Mouse (Mus musculus): ENCODE data around the gene Nfib. TPM values are rescaled to one million over a fixed set of nuclear protein-coding genes. Genes with fewer than 3 reads are reported as not detected.

The Nfib gene
- polyA plus RNA-seq, 1 experiment from 2014 or later: 60.1 TPM

GRCm38 (mm10) chr4:82443003-82443402 lies 262.5 kb downstream of the Nfib start:
- Histone ChIP-seq H3K9me3 (replicated peaks; ENCODE audit: control insufficient read depth, low read length) (no peaks in the 10 kb centered on the region), H3K36me3 (ENCODE audit: control insufficient read depth, insufficient read depth, low read length) (no peaks in the 10 kb centered on the region), H3K4me3 (replicated peaks; ENCODE audit: low read length) (no peak overlapping the region), H3K27ac (ENCODE audit: low read length) (0 out of 2 replicates have a peak overlapping the region, but pooled peaks have one; percentile 0), H3K9ac (ENCODE audit: low read length) (0 out of 2 replicates have a peak overlapping the region, but pooled peaks have one; percentile 4), H3K27me3 (ENCODE audit: control insufficient read depth, insufficient read depth, low read length) (no peaks in the 10 kb centered on the region), H3K4me2 (ENCODE audit: low read depth, low read length) (no peak overlapping the region), H3K4me1 (ENCODE audit: control insufficient read depth, insufficient read depth, low read length) (peaks cover 66% of the 10 kb centered on the region)
- ATAC-seq (ENCODE audit: insufficient read depth, low FRiP score): no peak
- WGBS: 52% methylated on average over 5 of the region's 5 CpGs

GRCm38 (mm10) chr4:82440606-82441005 lies 264.9 kb downstream of the Nfib start:
- ATAC-seq (ENCODE audit: insufficient read depth, low FRiP score): no peak
- WGBS: 57% methylated on average over 2 of the region's 2 CpGs
- Histone ChIP-seq H3K27me3 (ENCODE audit: control insufficient read depth, insufficient read depth, low read length) (no peaks in the 10 kb centered on the region), H3K36me3 (ENCODE audit: control insufficient read depth, insufficient read depth, low read length) (no peaks in the 10 kb centered on the region), H3K27ac (ENCODE audit: low read length) (no peak overlapping the region), H3K4me3 (replicated peaks; ENCODE audit: low read length) (no peak overlapping the region), H3K4me2 (ENCODE audit: low read depth, low read length) (no peak overlapping the region), H3K4me1 (ENCODE audit: control insufficient read depth, insufficient read depth, low read length) (peaks cover 66% of the 10 kb centered on the region), H3K9me3 (replicated peaks; ENCODE audit: control insufficient read depth, low read length) (no peaks in the 10 kb centered on the region), H3K9ac (ENCODE audit: low read length) (no peak overlapping the region)

GRCm38 (mm10) chr4:82439813-82440212 lies 265.7 kb downstream of the Nfib start:
- Histone ChIP-seq H3K4me1 (ENCODE audit: control insufficient read depth, insufficient read depth, low read length) (peaks cover 68% of the 10 kb centered on the region), H3K4me2 (ENCODE audit: low read depth, low read length) (no peak overlapping the region), H3K27ac (ENCODE audit: low read length) (peak overlapping the region; percentile 41; the same call in 1 of the 2 replicates), H3K9me3 (replicated peaks; ENCODE audit: control insufficient read depth, low read length) (no peaks in the 10 kb centered on the region), H3K9ac (ENCODE audit: low read length) (no peak overlapping the region), H3K27me3 (ENCODE audit: control insufficient read depth, insufficient read depth, low read length) (no peaks in the 10 kb centered on the region), H3K4me3 (replicated peaks; ENCODE audit: low read length) (no peak overlapping the region), H3K36me3 (ENCODE audit: control insufficient read depth, insufficient read depth, low read length) (no peaks in the 10 kb centered on the region)
- no peak for ATAC-seq (ENCODE audit: insufficient read depth, low FRiP score)
- WGBS: 34% methylated on average over 8 of the region's 8 CpGs

GRCm38 (mm10) chr4:82438631-82439030 lies 266.9 kb downstream of the Nfib start:
- no peaks in the 10 kb centered on the region for H3K9me3 ChIP-seq (replicated peaks; ENCODE audit: control insufficient read depth, low read length)
- H3K4me3 ChIP-seq (replicated peaks; ENCODE audit: low read length): no peak overlapping the region
- H3K27ac ChIP-seq (ENCODE audit: low read length): 0 out of 2 replicates have a peak overlapping the region, but pooled peaks have one; percentile 69
- H3K36me3 ChIP-seq (ENCODE audit: control insufficient read depth, insufficient read depth, low read length): no peaks in the 10 kb centered on the region
- H3K4me1 ChIP-seq (ENCODE audit: control insufficient read depth, insufficient read depth, low read length): peaks cover 68% of the 10 kb centered on the region
- H3K27me3 ChIP-seq (ENCODE audit: control insufficient read depth, insufficient read depth, low read length): no peaks in the 10 kb centered on the region
- H3K4me2 ChIP-seq (ENCODE audit: low read depth, low read length): no peak overlapping the region
- ATAC-seq (ENCODE audit: insufficient read depth, low FRiP score): no peak
- H3K9ac ChIP-seq (ENCODE audit: low read length): no peak overlapping the region
- 87% methylated on average over 5 of the region's 5 CpGs for WGBS

- no peak overlapping the region for H3K4me3 ChIP-seq (replicated peaks; ENCODE audit: low read length)
- H3K27ac ChIP-seq (ENCODE audit: low read length): peak overlapping the region; percentile 69
- no peak for ATAC-seq (ENCODE audit: insufficient read depth, low FRiP score)
- peaks cover 62% of the 10 kb centered on the region for H3K4me1 ChIP-seq (ENCODE audit: control insufficient read depth, insufficient read depth, low read length)
- no peaks in the 10 kb centered on the region for H3K36me3 ChIP-seq (ENCODE audit: control insufficient read depth, insufficient read depth, low read length)
- WGBS: 53% methylated on average over 12 of the region's 12 CpGs
- peak overlapping the region; percentile 15; the same call in 1 of the 2 replicates for H3K4me2 ChIP-seq (ENCODE audit: low read depth, low read length)
- H3K27me3 ChIP-seq (ENCODE audit: control insufficient read depth, insufficient read depth, low read length): no peaks in the 10 kb centered on the region
- H3K9ac ChIP-seq (ENCODE audit: low read length): no peak overlapping the region
- H3K9me3 ChIP-seq (replicated peaks; ENCODE audit: control insufficient read depth, low read length): no peaks in the 10 kb centered on the region
Observed at GRCm38 (mm10) chr4:82437533-82438318, 267.8 kb downstream of the Nfib start.

- H3K4me3 ChIP-seq (replicated peaks; ENCODE audit: low read length): no peak overlapping the region
- H3K4me1 ChIP-seq (ENCODE audit: control insufficient read depth, insufficient read depth, low read length): peaks cover 58% of the 10 kb centered on the region
- H3K27ac ChIP-seq (ENCODE audit: low read length): peak overlapping the region; percentile 69
Observed at GRCm38 (mm10) chr4:82436656-82437055, 268.9 kb downstream of the Nfib start.

GRCm38 (mm10) chr4:82435716-82436115 lies 269.8 kb downstream of the Nfib start:
- no peak overlapping the region for H3K4me2 ChIP-seq (ENCODE audit: low read depth, low read length)
- H3K9me3 ChIP-seq (replicated peaks; ENCODE audit: control insufficient read depth, low read length): no peaks in the 10 kb centered on the region
- 48% methylated on average over 5 of the region's 5 CpGs for WGBS
- no peaks in the 10 kb centered on the region for H3K36me3 ChIP-seq (ENCODE audit: control insufficient read depth, insufficient read depth, low read length)
- no peak overlapping the region for H3K9ac ChIP-seq (ENCODE audit: low read length)
- no peaks in the 10 kb centered on the region for H3K27me3 ChIP-seq (ENCODE audit: control insufficient read depth, insufficient read depth, low read length)
- H3K27ac ChIP-seq (ENCODE audit: low read length): peak overlapping the region; percentile 44
- H3K4me1 ChIP-seq (ENCODE audit: control insufficient read depth, insufficient read depth, low read length): peaks cover 55% of the 10 kb centered on the region
- H3K4me3 ChIP-seq (replicated peaks; ENCODE audit: low read length): no peak overlapping the region
- ATAC-seq (ENCODE audit: insufficient read depth, low FRiP score): no peak; the same call in 1 of the 2 replicates

More at GRCm38 (mm10) chr4:82436656-82437055, 268.9 kb downstream of the Nfib start:
- H3K9ac ChIP-seq (ENCODE audit: low read length): no peak overlapping the region
- H3K27me3 ChIP-seq (ENCODE audit: control insufficient read depth, insufficient read depth, low read length): no peaks in the 10 kb centered on the region
- whole genome bisulfite sequencing: 64% methylated on average over 2 of the region's 2 CpGs
- no peak overlapping the region for H3K4me2 ChIP-seq (ENCODE audit: low read depth, low read length)
- no peak for ATAC-seq (ENCODE audit: insufficient read depth, low FRiP score)
- no peaks in the 10 kb centered on the region for H3K9me3 ChIP-seq (replicated peaks; ENCODE audit: control insufficient read depth, low read length)
- H3K36me3 ChIP-seq (ENCODE audit: control insufficient read depth, insufficient read depth, low read length): no peaks in the 10 kb centered on the region

GRCm38 (mm10) chr4:82433926-82434705 lies 271.4 kb downstream of the Nfib start:
- H3K4me2 ChIP-seq (ENCODE audit: low read depth, low read length): no peak overlapping the region
- 47% methylated on average over 13 of the region's 13 CpGs for WGBS
- no peaks in the 10 kb centered on the region for H3K27me3 ChIP-seq (ENCODE audit: control insufficient read depth, insufficient read depth, low read length)
- H3K4me3 ChIP-seq (replicated peaks; ENCODE audit: low read length): no peak overlapping the region
- 0 out of 2 replicates have a peak overlapping the region, but pooled peaks have one; percentile 1 for H3K27ac ChIP-seq (ENCODE audit: low read length)
- H3K9me3 ChIP-seq (replicated peaks; ENCODE audit: control insufficient read depth, low read length): no peaks in the 10 kb centered on the region
- peaks cover 52% of the 10 kb centered on the region for H3K4me1 ChIP-seq (ENCODE audit: control insufficient read depth, insufficient read depth, low read length)
- no peak overlapping the region for H3K9ac ChIP-seq (ENCODE audit: low read length)
- H3K36me3 ChIP-seq (ENCODE audit: control insufficient read depth, insufficient read depth, low read length): no peaks in the 10 kb centered on the region
- ATAC-seq (ENCODE audit: insufficient read depth, low FRiP score): no peak

- Histone ChIP-seq H3K27me3 (ENCODE audit: control insufficient read depth, insufficient read depth, low read length) (no peaks in the 10 kb centered on the region), H3K4me3 (replicated peaks; ENCODE audit: low read length) (no peak overlapping the region), H3K9me3 (replicated peaks; ENCODE audit: control insufficient read depth, low read length) (no peaks in the 10 kb centered on the region), H3K9ac (ENCODE audit: low read length) (no peak overlapping the region), H3K27ac (ENCODE audit: low read length) (no peak overlapping the region), H3K4me1 (ENCODE audit: control insufficient read depth, insufficient read depth, low read length) (peaks cover 49% of the 10 kb centered on the region), H3K36me3 (ENCODE audit: control insufficient read depth, insufficient read depth, low read length) (no peaks in the 10 kb centered on the region), H3K4me2 (ENCODE audit: low read depth, low read length) (no peak overlapping the region)
- 84% methylated on average over 8 of the region's 8 CpGs for WGBS
- no peak for ATAC-seq (ENCODE audit: insufficient read depth, low FRiP score)
Observed at GRCm38 (mm10) chr4:82431831-82432230, 273.7 kb downstream of the Nfib start.
